Mouse (Mus musculus): ENCODE results near the gene S100pbp. TPM values are rescaled to one million over a fixed set of nuclear protein-coding genes. Genes with fewer than 3 reads are reported as not detected.

S100pbp gene
- polyA plus RNA-seq, 1 experiment from 2014 or later, result 30.5 TPM

GRCm38 (mm10) chr4:129232561-129233360 lies 43.2 kb upstream of the S100pbp start:
- no peak overlapping the region for H3K27ac ChIP-seq (replicated peaks; ENCODE audit: low read depth, low read length)
- peaks cover 5% of the 10 kb centered on the region; the same call in 1 of the 2 replicates for H3K4me1 ChIP-seq (ENCODE audit: control insufficient read depth, insufficient read depth, low read length)
- WGBS, result 79% methylated on average over 9 of the region's 9 CpGs
- no peak overlapping the region for H3K4me2 ChIP-seq (ENCODE audit: low read depth, severe bottlenecking)
- no peak overlapping the region for H3K4me3 ChIP-seq (ENCODE audit: low read depth, low read length)
- H3K9me3 ChIP-seq (ENCODE audit: control insufficient read depth, low read length), result no peaks in the 10 kb centered on the region
- no peaks in the 10 kb centered on the region for H3K36me3 ChIP-seq (ENCODE audit: control insufficient read depth, insufficient read depth, low read length)
- H3K27me3 ChIP-seq (ENCODE audit: control insufficient read depth, insufficient read depth, low read length), result 0 out of 2 replicates have a peak, but pooled peaks cover 2% of the 10 kb centered on the region
- ATAC-seq (ENCODE audit: insufficient number of reproducible peaks, low FRiP score, low TSS enrichment, low read depth) (no peak), DNase-seq (ENCODE audit: low spot score) (no peak)
- no peak overlapping the region for H3K9ac ChIP-seq (ENCODE audit: low read length)

GRCm38 (mm10) chr4:129231594-129232450 lies 42.3 kb upstream of the S100pbp start:
- Histone ChIP-seq H3K36me3 (ENCODE audit: control insufficient read depth, insufficient read depth, low read length) (no peaks in the 10 kb centered on the region), H3K9ac (ENCODE audit: low read length) (no peak overlapping the region; the same call in 1 of the 2 replicates), H3K4me2 (ENCODE audit: low read depth, severe bottlenecking) (no peak overlapping the region), H3K4me3 (ENCODE audit: low read depth, low read length) (no peak overlapping the region), H3K4me1 (ENCODE audit: control insufficient read depth, insufficient read depth, low read length) (peaks cover 14% of the 10 kb centered on the region), H3K27me3 (ENCODE audit: control insufficient read depth, insufficient read depth, low read length) (0 out of 2 replicates have a peak, but pooled peaks cover 2% of the 10 kb centered on the region), H3K9me3 (ENCODE audit: control insufficient read depth, low read length) (no peaks in the 10 kb centered on the region), H3K27ac (replicated peaks; ENCODE audit: low read depth, low read length) (no peak overlapping the region)
- 67% methylated on average over 12 of the region's 12 CpGs for WGBS
- no peak for DNase-seq (ENCODE audit: low spot score)
- no peak for ATAC-seq (ENCODE audit: insufficient number of reproducible peaks, low FRiP score, low TSS enrichment, low read depth)

GRCm38 (mm10) chr4:129230926-129231325 lies 41.4 kb upstream of the S100pbp start:
- no peaks in the 10 kb centered on the region for H3K36me3 ChIP-seq (ENCODE audit: control insufficient read depth, insufficient read depth, low read length)
- H3K4me1 ChIP-seq (ENCODE audit: control insufficient read depth, insufficient read depth, low read length), result peaks cover 23% of the 10 kb centered on the region
- no peak overlapping the region for H3K4me2 ChIP-seq (ENCODE audit: low read depth, severe bottlenecking)
- no peak overlapping the region for H3K27ac ChIP-seq (replicated peaks; ENCODE audit: low read depth, low read length)
- H3K9ac ChIP-seq (ENCODE audit: low read length), result no peak overlapping the region
- no peak for ATAC-seq (ENCODE audit: insufficient number of reproducible peaks, low FRiP score, low TSS enrichment, low read depth)
- 0 out of 2 replicates have a peak, but pooled peaks cover 2% of the 10 kb centered on the region for H3K27me3 ChIP-seq (ENCODE audit: control insufficient read depth, insufficient read depth, low read length)
- WGBS, result 70% methylated on average over 8 of the region's 8 CpGs
- no peak overlapping the region for H3K4me3 ChIP-seq (ENCODE audit: low read depth, low read length)
- H3K9me3 ChIP-seq (ENCODE audit: control insufficient read depth, low read length), result no peaks in the 10 kb centered on the region
- no peak for DNase-seq (ENCODE audit: low spot score)

GRCm38 (mm10) chr4:129227985-129228381 lies 38.5 kb upstream of the S100pbp start:
- Histone ChIP-seq H3K27me3 (ENCODE audit: control insufficient read depth, insufficient read depth, low read length) (peaks cover 2% of the 10 kb centered on the region; the same call in 1 of the 2 replicates), H3K4me3 (ENCODE audit: low read depth, low read length) (no peak overlapping the region), H3K27ac (replicated peaks; ENCODE audit: low read depth, low read length) (no peak overlapping the region), H3K4me2 (ENCODE audit: low read depth, severe bottlenecking) (peak overlapping the region; percentile 40), H3K36me3 (ENCODE audit: control insufficient read depth, insufficient read depth, low read length) (no peaks in the 10 kb centered on the region), H3K9me3 (ENCODE audit: control insufficient read depth, low read length) (no peaks in the 10 kb centered on the region), H3K9ac (ENCODE audit: low read length) (no peak overlapping the region), H3K4me1 (ENCODE audit: control insufficient read depth, insufficient read depth, low read length) (peaks cover 37% of the 10 kb centered on the region)
- DNase-seq (ENCODE audit: low spot score) (no peak), ATAC-seq (ENCODE audit: insufficient number of reproducible peaks, low FRiP score, low TSS enrichment, low read depth) (no peak)
- 30% methylated on average over 8 of the region's 8 CpGs for WGBS

GRCm38 (mm10) chr4:129227170-129227984 lies 37.9 kb upstream of the S100pbp start:
- ATAC-seq (ENCODE audit: insufficient number of reproducible peaks, low FRiP score, low TSS enrichment, low read depth) (no peak), DNase-seq (ENCODE audit: low spot score) (no peak)
- no peaks in the 10 kb centered on the region for H3K9me3 ChIP-seq (ENCODE audit: control insufficient read depth, low read length)
- peak overlapping the region; percentile 40 for H3K4me2 ChIP-seq (ENCODE audit: low read depth, severe bottlenecking)
- H3K27me3 ChIP-seq (ENCODE audit: control insufficient read depth, insufficient read depth, low read length), result peaks cover 2% of the 10 kb centered on the region; the same call in 1 of the 2 replicates
- H3K9ac ChIP-seq (ENCODE audit: low read length), result peak overlapping the region; percentile 28
- no peak overlapping the region for H3K27ac ChIP-seq (replicated peaks; ENCODE audit: low read depth, low read length)
- 8% methylated on average over 22 of the region's 22 CpGs for WGBS
- peaks cover 40% of the 10 kb centered on the region for H3K4me1 ChIP-seq (ENCODE audit: control insufficient read depth, insufficient read depth, low read length)
- H3K4me3 ChIP-seq (ENCODE audit: low read depth, low read length), result peak overlapping the region; percentile 7
- H3K36me3 ChIP-seq (ENCODE audit: control insufficient read depth, insufficient read depth, low read length), result no peaks in the 10 kb centered on the region

GRCm38 (mm10) chr4:129226441-129226963 lies 37.0 kb upstream of the S100pbp start:
- peaks cover 2% of the 10 kb centered on the region; the same call in 1 of the 2 replicates for H3K27me3 ChIP-seq (ENCODE audit: control insufficient read depth, insufficient read depth, low read length)
- H3K4me3 ChIP-seq (ENCODE audit: low read depth, low read length), result no peak overlapping the region
- H3K27ac ChIP-seq (replicated peaks; ENCODE audit: low read depth, low read length), result no peak overlapping the region
- H3K36me3 ChIP-seq (ENCODE audit: control insufficient read depth, insufficient read depth, low read length), result no peaks in the 10 kb centered on the region
- H3K4me2 ChIP-seq (ENCODE audit: low read depth, severe bottlenecking), result peak overlapping the region; percentile 40; the same call in 1 of the 2 replicates
- WGBS, result 26% methylated on average over 5 of the region's 5 CpGs
- H3K9me3 ChIP-seq (ENCODE audit: control insufficient read depth, low read length), result no peaks in the 10 kb centered on the region
- H3K4me1 ChIP-seq (ENCODE audit: control insufficient read depth, insufficient read depth, low read length), result peaks cover 40% of the 10 kb centered on the region
- ATAC-seq (ENCODE audit: insufficient number of reproducible peaks, low FRiP score, low TSS enrichment, low read depth) (no peak), DNase-seq (ENCODE audit: low spot score) (no peak)
- H3K9ac ChIP-seq (ENCODE audit: low read length), result peak overlapping the region; percentile 39; the same call in 1 of the 2 replicates

GRCm38 (mm10) chr4:129225315-129225714 lies 35.8 kb upstream of the S100pbp start:
- H3K9ac ChIP-seq (ENCODE audit: low read length), result no peak overlapping the region
- peaks cover 2% of the 10 kb centered on the region; the same call in 1 of the 2 replicates for H3K27me3 ChIP-seq (ENCODE audit: control insufficient read depth, insufficient read depth, low read length)
- H3K4me1 ChIP-seq (ENCODE audit: control insufficient read depth, insufficient read depth, low read length), result peaks cover 40% of the 10 kb centered on the region
- DNase-seq (ENCODE audit: low spot score) (no peak), ATAC-seq (ENCODE audit: insufficient number of reproducible peaks, low FRiP score, low TSS enrichment, low read depth) (no peak)
- H3K27ac ChIP-seq (replicated peaks; ENCODE audit: low read depth, low read length), result no peak overlapping the region
- H3K4me3 ChIP-seq (ENCODE audit: low read depth, low read length), result no peak overlapping the region
- no peak overlapping the region for H3K4me2 ChIP-seq (ENCODE audit: low read depth, severe bottlenecking)
- no peaks in the 10 kb centered on the region for H3K9me3 ChIP-seq (ENCODE audit: control insufficient read depth, low read length)
- WGBS, result 93% methylated on average over 12 of the region's 12 CpGs
- H3K36me3 ChIP-seq (ENCODE audit: control insufficient read depth, insufficient read depth, low read length), result 0 out of 2 replicates have a peak, but pooled peaks cover 3% of the 10 kb centered on the region

Data from limb, embryonic 11.5 days (tissue).